Mouse (Mus musculus): ENCODE data around the gene Flad1. TPM values are rescaled to one million over a fixed set of nuclear protein-coding genes. Genes with fewer than 3 reads are reported as not detected.

The Flad1 gene
- polyA plus RNA-seq, 1 experiment = 39.1 TPM

DNA sequence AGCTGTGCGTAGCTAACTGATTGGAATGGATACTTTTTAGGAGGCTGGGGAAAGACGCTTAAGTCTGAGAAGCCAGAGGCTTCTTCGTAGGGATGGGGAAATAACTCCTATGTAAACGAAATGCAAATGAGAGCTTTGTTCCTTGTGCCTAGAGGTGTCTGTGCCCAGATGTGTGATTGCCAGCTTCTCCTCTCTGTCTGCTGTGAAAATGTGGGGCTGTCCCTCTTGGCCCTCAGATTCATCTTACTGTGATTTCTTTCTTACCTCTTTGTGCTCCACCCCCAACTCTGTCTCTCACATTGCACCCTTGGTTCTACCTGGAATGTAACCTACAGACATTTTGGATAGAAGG lies 15.0 kb downstream of the Flad1 start:
- no peak for DNase-seq (ENCODE audit: low read depth in 1 of 2, low spot score in 2 of 2)
- TF ChIP-seq POLR2A (IDR thresholded peaks at IDR 0.05; ENCODE audit: low read depth, low read length) (no peak), CTCF (IDR thresholded peaks at IDR 0.05; ENCODE audit: extremely low read depth, insufficient read depth, insufficient read length, insufficient replicate concordance) (no peak)
- Histone ChIP-seq H3K4me3 (ENCODE audit: extremely low read depth, insufficient read depth, insufficient read length) (peak overlapping the region; percentile 58; the same call in 1 of the 2 replicates), H3K27me3 (ENCODE audit: control insufficient read depth, insufficient read depth, low read length) (no peaks in the 10 kb centered on the region), H3K4me1 (ENCODE audit: control insufficient read depth, insufficient read depth, insufficient read length) (peaks cover 9% of the 10 kb centered on the region; the same call in 1 of the 2 replicates), H3K36me3 (ENCODE audit: control insufficient read depth, insufficient read depth, low read length) (peaks cover 5% of the 10 kb centered on the region), H3K27ac (ENCODE audit: insufficient read depth, low read length) (no peak overlapping the region)
- WGBS = 2% methylated on average over 4 of the region's 4 CpGs

DNA sequence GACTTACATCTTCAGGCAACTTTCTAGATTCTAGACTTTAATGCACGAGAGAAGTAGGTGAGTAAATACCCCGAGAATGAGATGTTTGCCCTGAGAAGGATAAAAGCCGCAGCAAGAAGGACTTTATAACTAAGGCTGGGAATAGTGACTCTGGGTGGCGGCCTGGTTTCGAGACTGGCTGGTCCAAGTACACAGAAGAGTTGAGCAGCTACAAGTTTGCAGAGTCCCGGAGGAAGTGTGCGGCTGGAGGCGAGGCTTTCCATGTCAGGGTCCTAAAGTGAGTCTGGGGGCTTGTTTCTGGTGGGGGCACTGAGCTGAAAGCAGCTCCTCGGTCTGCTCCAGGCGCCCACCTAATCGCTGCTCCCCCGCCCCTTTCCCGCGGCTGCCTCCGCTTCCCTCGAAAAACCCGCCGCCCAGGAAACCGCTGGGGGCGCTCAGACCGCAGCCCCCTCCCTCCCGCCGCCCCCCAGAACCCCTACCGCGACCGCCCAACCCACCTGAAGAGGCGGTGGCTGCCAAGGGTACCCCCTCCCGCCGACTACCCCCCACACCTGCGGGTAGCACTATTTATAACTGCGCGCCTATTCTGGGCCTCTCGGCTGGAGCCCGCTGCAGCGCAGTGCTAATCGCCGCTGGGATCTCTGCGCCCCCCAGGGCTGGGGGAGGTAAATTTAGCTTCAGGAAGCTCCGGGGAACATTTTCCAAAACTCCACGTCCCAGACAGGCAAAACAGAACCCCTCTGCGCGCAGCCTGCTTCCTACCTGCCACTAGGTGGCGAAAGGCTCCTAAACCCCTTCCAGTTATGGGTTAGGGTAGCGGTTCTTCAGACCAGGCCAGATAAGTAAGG lies 15.6 kb downstream of the Flad1 start:
- no peaks in the 10 kb centered on the region for H3K27me3 ChIP-seq (ENCODE audit: control insufficient read depth, insufficient read depth, low read length)
- peak overlapping the region; percentile 58; the same call in 1 of the 2 replicates for H3K4me3 ChIP-seq (ENCODE audit: extremely low read depth, insufficient read depth, insufficient read length)
- H3K27ac ChIP-seq (ENCODE audit: insufficient read depth, low read length) = no peak overlapping the region
- 2% methylated on average over 44 of the region's 44 CpGs for WGBS
- TF ChIP-seq CTCF (IDR thresholded peaks at IDR 0.05; ENCODE audit: extremely low read depth, insufficient read depth, insufficient read length, insufficient replicate concordance) = peak; percentile 75; the same call in 1 of the 2 replicates
- no peak for TF ChIP-seq POLR2A (IDR thresholded peaks at IDR 0.05; ENCODE audit: low read depth, low read length)
- H3K36me3 ChIP-seq (ENCODE audit: control insufficient read depth, insufficient read depth, low read length) = no peaks in the 10 kb centered on the region
- peak in 1 of 2 experiments; percentile 63 for DNase-seq (ENCODE audit: low read depth in 1 of 2, low spot score in 2 of 2)
- peaks cover 12% of the 10 kb centered on the region; the same call in 1 of the 2 replicates for H3K4me1 ChIP-seq (ENCODE audit: control insufficient read depth, insufficient read depth, insufficient read length)

DNA sequence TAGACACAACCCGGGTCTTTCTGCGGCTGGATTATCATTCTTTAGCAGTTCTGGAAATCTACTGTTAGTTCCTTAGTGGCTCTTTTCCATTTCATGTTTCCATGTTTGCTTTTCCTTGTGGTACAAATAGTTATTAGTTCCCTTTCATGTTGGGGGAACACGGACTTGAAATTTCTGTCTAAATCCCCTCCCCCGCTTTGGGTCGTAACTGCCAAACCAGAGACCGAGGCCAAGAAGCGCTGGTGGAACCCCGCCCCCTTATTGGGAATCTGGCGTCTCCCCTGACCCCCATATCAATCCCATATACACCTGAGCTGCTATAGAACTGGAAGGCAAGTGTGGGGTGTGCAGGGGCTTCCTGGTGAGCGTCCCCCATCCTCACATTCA lies 16.3 kb downstream of the Flad1 start:
- no peak overlapping the region for H3K27ac ChIP-seq (ENCODE audit: insufficient read depth, low read length)
- TF ChIP-seq CTCF (IDR thresholded peaks at IDR 0.05; ENCODE audit: extremely low read depth, insufficient read depth, insufficient read length, insufficient replicate concordance) (no peak), POLR2A (IDR thresholded peaks at IDR 0.05; ENCODE audit: low read depth, low read length) (no peak)
- no peaks in the 10 kb centered on the region for H3K27me3 ChIP-seq (ENCODE audit: control insufficient read depth, insufficient read depth, low read length)
- H3K36me3 ChIP-seq (ENCODE audit: control insufficient read depth, insufficient read depth, low read length) = no peaks in the 10 kb centered on the region
- DNase-seq (ENCODE audit: low read depth in 1 of 2, low spot score in 2 of 2) = no peak
- peaks cover 17% of the 10 kb centered on the region for H3K4me1 ChIP-seq (ENCODE audit: control insufficient read depth, insufficient read depth, insufficient read length)
- 4% methylated on average over 10 of the region's 10 CpGs for WGBS
- H3K4me3 ChIP-seq (ENCODE audit: extremely low read depth, insufficient read depth, insufficient read length) = 0 out of 2 replicates have a peak overlapping the region, but pooled peaks have one; percentile 75

GRCm38 (mm10) chr3:89394894-89395256 lies 16.8 kb downstream of the Flad1 start:
- DNase-seq (ENCODE audit: low read depth in 1 of 2, low spot score in 2 of 2) = peak in 1 of 2 experiments; percentile 44
- under 1% methylated on average over 12 of the region's 12 CpGs for WGBS

DNA sequence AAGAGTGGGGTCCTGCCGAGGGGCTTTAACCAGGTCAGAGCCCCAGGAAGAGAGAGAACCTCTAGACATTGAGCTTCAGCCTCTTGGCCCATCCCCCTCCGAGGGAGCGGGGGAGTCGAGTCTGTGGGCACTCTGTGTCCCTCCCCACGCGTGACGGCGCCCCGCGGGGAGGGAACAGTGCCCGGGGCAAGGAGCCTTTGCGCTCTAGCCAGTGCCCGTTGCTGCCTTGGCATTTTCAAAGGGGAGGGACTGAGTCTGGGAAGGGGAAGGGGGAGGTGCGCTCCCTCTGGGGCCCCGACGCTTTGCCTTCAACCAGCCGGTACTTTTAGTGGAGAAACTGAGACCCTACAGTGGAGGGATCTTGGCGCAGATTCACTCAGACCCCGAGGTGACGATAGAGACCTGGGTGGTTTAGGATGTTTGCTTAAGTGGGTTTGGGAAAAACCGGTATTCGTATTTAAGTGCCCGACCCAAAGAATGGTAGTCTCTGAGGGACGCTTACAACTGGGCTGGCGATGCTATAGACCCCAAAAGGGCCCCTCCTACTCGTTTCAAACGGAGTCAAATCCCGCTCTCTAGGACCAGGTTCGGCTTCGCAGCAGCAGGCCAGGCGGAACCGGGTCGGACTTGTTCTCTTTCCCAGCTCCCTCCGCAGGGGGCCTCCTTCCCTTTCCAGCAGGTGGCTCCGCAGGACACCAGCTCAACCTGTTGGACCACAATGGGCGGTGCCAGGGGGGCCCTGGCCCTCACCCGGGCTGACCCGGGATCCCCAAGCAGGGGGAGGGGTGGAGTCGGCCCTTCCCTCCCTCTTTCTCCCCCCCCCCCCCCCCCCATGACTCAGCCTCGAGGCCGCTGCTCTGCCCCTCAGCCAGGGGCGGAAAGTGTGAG lies 17.4 kb downstream of the Flad1 start, which contains the start of gene Zbtb7b:
Gene Zbtb7b (minus strand): TSS at position 771 of the 888 bp plus-strand sequence.
- H3K27me3 ChIP-seq (ENCODE audit: control insufficient read depth, insufficient read depth, low read length) = no peaks in the 10 kb centered on the region
- H3K4me3 ChIP-seq (ENCODE audit: extremely low read depth, insufficient read depth, insufficient read length) = peak within 1 kb of the TSS; percentile 75
- H3K36me3 ChIP-seq (ENCODE audit: control insufficient read depth, insufficient read depth, low read length) = no peaks in the 10 kb centered on the region
- peak within 1 kb of the TSS; percentile 75 for H3K27ac ChIP-seq (ENCODE audit: insufficient read depth, low read length)
- peak in 1 of 2 experiments; percentile 51 for DNase-seq (ENCODE audit: low read depth in 1 of 2, low spot score in 2 of 2)
- WGBS = 1% methylated on average over 41 of the region's 42 CpGs
- no peak for TF ChIP-seq CTCF (IDR thresholded peaks at IDR 0.05; ENCODE audit: extremely low read depth, insufficient read depth, insufficient read length, insufficient replicate concordance)
- TF ChIP-seq POLR2A (IDR thresholded peaks at IDR 0.05; ENCODE audit: low read depth, low read length) = no peak
- peaks cover 29% of the 10 kb centered on the region for H3K4me1 ChIP-seq (ENCODE audit: control insufficient read depth, insufficient read depth, insufficient read length)

More at GRCm38 (mm10) chr3:89394894-89395256, 16.8 kb downstream of the Flad1 start:
- Histone ChIP-seq H3K4me3 (ENCODE audit: extremely low read depth, insufficient read depth, insufficient read length) (peak overlapping the region; percentile 75), H3K36me3 (ENCODE audit: control insufficient read depth, insufficient read depth, low read length) (no peaks in the 10 kb centered on the region), H3K27ac (ENCODE audit: insufficient read depth, low read length) (peak overlapping the region; percentile 31; the same call in 1 of the 2 replicates), H3K27me3 (ENCODE audit: control insufficient read depth, insufficient read depth, low read length) (no peaks in the 10 kb centered on the region), H3K4me1 (ENCODE audit: control insufficient read depth, insufficient read depth, insufficient read length) (peaks cover 23% of the 10 kb centered on the region)
- no peak for TF ChIP-seq CTCF (IDR thresholded peaks at IDR 0.05; ENCODE audit: extremely low read depth, insufficient read depth, insufficient read length, insufficient replicate concordance)
- TF ChIP-seq POLR2A (IDR thresholded peaks at IDR 0.05; ENCODE audit: low read depth, low read length) = no peak

DNA sequence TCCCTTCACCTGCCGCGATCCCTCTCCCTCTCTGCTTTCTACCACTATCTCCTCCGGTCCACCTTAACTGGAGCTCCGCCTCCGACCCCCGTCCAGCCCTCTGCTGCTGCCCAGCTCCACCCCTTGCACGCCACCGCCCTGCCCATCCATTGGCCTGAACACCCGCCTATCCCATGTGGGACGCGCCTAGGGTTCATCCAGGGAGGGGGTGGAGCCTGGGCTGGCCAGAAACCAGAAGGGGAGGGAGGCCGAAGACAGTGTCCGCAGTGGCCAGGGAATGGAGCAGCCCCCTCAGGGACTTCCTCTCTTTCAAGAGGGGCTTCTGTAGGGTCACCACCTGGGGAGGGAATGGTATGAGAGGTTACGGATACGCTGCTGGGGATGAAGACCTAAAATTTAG lies 18.1 kb downstream of the Flad1 start:
- Histone ChIP-seq H3K4me3 (ENCODE audit: extremely low read depth, insufficient read depth, insufficient read length) (peak overlapping the region; percentile 75), H3K36me3 (ENCODE audit: control insufficient read depth, insufficient read depth, low read length) (no peaks in the 10 kb centered on the region), H3K4me1 (ENCODE audit: control insufficient read depth, insufficient read depth, insufficient read length) (peaks cover 30% of the 10 kb centered on the region), H3K27me3 (ENCODE audit: control insufficient read depth, insufficient read depth, low read length) (no peaks in the 10 kb centered on the region), H3K27ac (ENCODE audit: insufficient read depth, low read length) (peak overlapping the region; percentile 84)
- peak; percentile 82 to 96 for DNase-seq (ENCODE audit: low read depth in 1 of 2, low spot score in 2 of 2)
- under 1% methylated on average over 15 of the region's 15 CpGs for WGBS
- TF ChIP-seq CTCF (IDR thresholded peaks at IDR 0.05; ENCODE audit: extremely low read depth, insufficient read depth, insufficient read length, insufficient replicate concordance) (no peak), POLR2A (IDR thresholded peaks at IDR 0.05; ENCODE audit: low read depth, low read length) (no peak; the same call in 1 of the 2 replicates)
